Mouse (Mus musculus) MEL (cell line): Measurements from ENCODE around the gene Shtn1. TPM values are rescaled to one million over a fixed set of nuclear protein-coding genes. Genes with fewer than 3 reads are reported as not detected.

Experiments used
- DNase-seq: peaks from one replicate; pipeline ENCODE4 v3.0.0; 2011; ENCODE audit warnings: low read depth, low spot score
- H3K27ac ChIP-seq: 2 replicates; pipeline ENCODE4 v1.5.1; 2012; ENCODE audit warnings: low read depth, mild to moderate bottlenecking, control low read depth, low read length, moderate library complexity; ENCODE audit not compliant: control insufficient read depth
- H3K27me3 ChIP-seq, 2 experiments: fragments of 150-350 bp in 1 of 2; sonication (generic) in 1 of 2; 2 replicates each; pipeline ENCODE4 v1.6.1; 2012; ENCODE audit warnings: low read length in 2 of 2, mild to moderate bottlenecking in 2 of 2, improper control_type of control experiment in 1 of 2, moderate library complexity in 1 of 2; ENCODE audit not compliant: insufficient read depth in 2 of 2, control insufficient read depth in 1 of 2
- H3K36me3 ChIP-seq, 2 experiments: 2 replicates each; pipeline ENCODE4 v1.6.1; 2012 to 2014; ENCODE audit warnings: low read length in 2 of 2, improper control_type of control experiment in 1 of 2, inconsistent platforms in 1 of 2, mild to moderate bottlenecking in 1 of 2; ENCODE audit not compliant: insufficient read depth in 2 of 2, control insufficient read depth in 1 of 2
- H3K4me1 ChIP-seq, 2 experiments: fragments of 150-350 bp in 1 of 2; sonication (generic) in 1 of 2; 2 replicates each; pipeline ENCODE4 v1.6.1; 2012; ENCODE audit warnings: low read length in 2 of 2, improper control_type of control experiment in 1 of 2, mild to moderate bottlenecking in 1 of 2; ENCODE audit not compliant: insufficient read depth in 2 of 2, control insufficient read depth in 1 of 2
- H3K4me3 ChIP-seq, 2 experiments: fragments of 150-350 bp in 1 of 2; sonication (generic) in 1 of 2; 2 replicates each; pipeline ENCODE4 v1.5.1; 2012; ENCODE audit warnings: low read depth in 2 of 2, low read length in 2 of 2, mild to moderate bottlenecking in 2 of 2, moderate library complexity in 2 of 2, control low read depth in 1 of 2, improper control_type of control experiment in 1 of 2; ENCODE audit not compliant: control insufficient read depth in 1 of 2, insufficient read depth in 1 of 2
- H3K79me2 ChIP-seq: 2 replicates; pipeline ENCODE4 v1.6.1; 2012; ENCODE audit warnings: mild to moderate bottlenecking, low read length, moderate library complexity; ENCODE audit not compliant: control insufficient read depth, poor library complexity, insufficient read depth
- H3K9ac ChIP-seq: 2 replicates; pipeline ENCODE4 v1.6.1; 2012; ENCODE audit warnings: low read depth, mild to moderate bottlenecking, control low read depth, low read length, moderate library complexity; ENCODE audit not compliant: control insufficient read depth, poor library complexity, severe bottlenecking
- H3K9me3 ChIP-seq: fragments of 150-350 bp; sonication (generic); replicated peaks from 2 replicates; pipeline ENCODE4 v1.6.1; 2012; ENCODE audit warnings: mild to moderate bottlenecking, low read length, improper control_type of control experiment, moderate library complexity; ENCODE audit not compliant: insufficient read depth
- CHD1 ChIP-seq: IDR thresholded peaks from 2 replicates; pipeline ENCODE4 v1.6.1; 2012; ENCODE audit warnings: low read depth, mild to moderate bottlenecking, inconsistent platforms, low read length, improper control_type of control experiment
- EP300 ChIP-seq, 2 experiments: IDR thresholded peaks; 2 replicates each; pipeline ENCODE4 v1.6.1; 2011; ENCODE audit warnings: improper control_type of control experiment in 2 of 2, low read length in 2 of 2, low read depth in 1 of 2, mild to moderate bottlenecking in 1 of 2
- ETS1 ChIP-seq: IDR thresholded peaks from 2 replicates; pipeline ENCODE4 v1.6.1; 2012; ENCODE audit warnings: low read depth, mild to moderate bottlenecking, inconsistent platforms, low read length, improper control_type of control experiment, moderate library complexity
- GATA1 ChIP-seq: IDR thresholded peaks from 2 replicates; pipeline ENCODE4 v1.6.1; 2011; ENCODE audit warnings: low read depth, low read length, improper control_type of control experiment
- MAFK ChIP-seq: IDR thresholded peaks from 2 replicates; pipeline ENCODE4 v1.6.1; 2011; ENCODE audit warnings: low read depth, mild to moderate bottlenecking, low read length, improper control_type of control experiment, borderline replicate concordance
- NRF1 ChIP-seq: IDR thresholded peaks from 2 replicates; pipeline ENCODE4 v1.6.1; 2014; ENCODE audit warnings: low read depth, mild to moderate bottlenecking, inconsistent platforms, low read length, improper control_type of control experiment, moderate library complexity; ENCODE audit not compliant: poor library complexity, insufficient read depth, severe bottlenecking
- SIN3A ChIP-seq: IDR thresholded peaks from 2 replicates; pipeline ENCODE4 v1.6.1; 2012; ENCODE audit warnings: low read length, improper control_type of control experiment, inconsistent platforms
- ZNF384 ChIP-seq: IDR thresholded peaks from 2 replicates; pipeline ENCODE4 v1.6.1; 2012; ENCODE audit warnings: low read depth, mild to moderate bottlenecking, inconsistent platforms, low read length, improper control_type of control experiment
- polyA plus RNA-seq, 2 experiments: library from polyadenylated mRNA; stranded (reverse) in 1 of 2; unstranded in 1 of 2; fragments of >175 nt in 1 of 2; fragments of >200 nt in 1 of 2; gene quantifications; 2 replicates each; pipeline versions ENCODE4 v1.2.1 to v1.2.4; 2012; ENCODE audit warnings: low replicate concordance in 2 of 2, low read depth in 1 of 2; ENCODE audit not compliant: insufficient read length in 2 of 2, insufficient read depth in 1 of 2, missing spikeins in 1 of 2
- total RNA-seq: library from RNA; depleted of rRNA; stranded (reverse); fragments of 300-350 nt; gene quantifications from 2 replicates; pipeline ENCODE4 v1.2.3, GENCODE M21; 2012

The Shtn1 gene
- total and polyA plus RNA-seq, 3 experiments: 0.17 TPM; not detected in 2

DNA sequence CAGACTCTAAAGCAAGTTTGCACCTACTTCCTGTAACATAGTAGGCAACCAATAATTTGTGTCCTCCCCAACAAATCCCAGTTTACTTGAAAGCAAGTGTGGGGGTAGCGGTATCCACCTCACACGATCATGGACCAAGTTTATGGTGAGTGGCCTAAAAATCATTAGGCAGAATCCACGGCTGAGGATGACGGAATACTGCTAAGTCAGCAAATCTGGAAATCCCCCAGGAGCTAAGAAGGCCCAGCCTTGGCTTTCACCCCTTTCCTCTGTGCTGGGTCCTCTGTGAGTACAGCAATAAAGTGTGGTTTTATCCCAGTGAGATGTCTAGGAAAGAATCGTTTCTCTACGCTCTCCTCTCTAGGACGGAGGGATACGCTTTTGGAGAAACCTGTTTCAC is 121.1 kb downstream of the Shtn1 start:
- TF ChIP-seq CHD1 (no peak), MAFK (peak; percentile 42; the same call in 1 of the 2 replicates)
- no peak overlapping the region for H3K27ac ChIP-seq
- no peak for DNase-seq
- H3K9ac ChIP-seq: no peak overlapping the region
- peaks cover 2 to 7% of the 10 kb centered on the region in 2 experiments; a peak in 3 of 4 replicates for H3K4me1 ChIP-seq
- no peaks in the 10 kb centered on the region for H3K9me3 ChIP-seq
- no peak overlapping the region for H3K4me3 ChIP-seq
- H3K36me3 ChIP-seq: peaks cover 0 to 2% of the 10 kb centered on the region in 2 experiments; a peak in 1 of 4 replicates
- H3K79me2 ChIP-seq: no peaks in the 10 kb centered on the region
- no peaks in the 10 kb centered on the region for H3K27me3 ChIP-seq

DNA sequence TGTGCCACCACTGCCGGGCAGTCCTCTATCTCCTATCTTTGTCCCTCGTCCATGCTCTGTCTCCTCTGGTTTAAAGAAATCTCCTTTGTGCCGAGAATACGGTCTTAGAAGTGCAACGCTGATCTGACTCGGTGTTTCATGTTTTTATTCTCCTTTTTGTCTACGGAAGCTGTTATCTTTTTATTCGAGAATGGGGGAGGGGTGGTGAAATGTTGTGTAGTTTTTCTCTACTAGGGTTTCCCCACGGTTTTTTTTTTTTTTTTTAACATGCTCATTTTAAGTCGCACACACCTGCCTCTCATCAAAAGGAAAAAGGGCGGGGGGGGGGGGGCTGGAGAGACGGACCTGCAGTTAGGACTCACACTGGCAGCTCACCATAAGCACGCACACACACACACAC is 123.7 kb downstream of the Shtn1 start:
- H3K27me3 ChIP-seq: no peaks in the 10 kb centered on the region
- no peaks in the 10 kb centered on the region for H3K79me2 ChIP-seq
- peak; percentile 48 for DNase-seq
- H3K27ac ChIP-seq: no peak overlapping the region
- H3K9ac ChIP-seq: peak overlapping the region; percentile 30
- peaks cover 0 to 2% of the 10 kb centered on the region in 2 experiments; a peak in 1 of 4 replicates for H3K36me3 ChIP-seq
- no peak for TF ChIP-seq CHD1
- no peak for TF ChIP-seq SIN3A
- TF ChIP-seq GATA1: peak; percentile 46
- TF ChIP-seq ETS1: peak; percentile 22; the same call in 1 of the 2 replicates
- TF ChIP-seq EP300 (IDR thresholded peaks at IDR 0.05; ENCODE audit: low read depth in 1 of 2, low read length in 2 of 2): peak in 1 of 2 experiments; percentile 17; a peak in 1 of 4 replicates
- TF ChIP-seq ZNF384: peak; percentile 84
- no peaks in the 10 kb centered on the region for H3K9me3 ChIP-seq
- peak overlapping the region; percentile 36 to 70; a peak in 3 of 4 replicates for H3K4me3 ChIP-seq
- peaks cover 2 to 7% of the 10 kb centered on the region in 2 experiments; a peak in 3 of 4 replicates for H3K4me1 ChIP-seq

DNA sequence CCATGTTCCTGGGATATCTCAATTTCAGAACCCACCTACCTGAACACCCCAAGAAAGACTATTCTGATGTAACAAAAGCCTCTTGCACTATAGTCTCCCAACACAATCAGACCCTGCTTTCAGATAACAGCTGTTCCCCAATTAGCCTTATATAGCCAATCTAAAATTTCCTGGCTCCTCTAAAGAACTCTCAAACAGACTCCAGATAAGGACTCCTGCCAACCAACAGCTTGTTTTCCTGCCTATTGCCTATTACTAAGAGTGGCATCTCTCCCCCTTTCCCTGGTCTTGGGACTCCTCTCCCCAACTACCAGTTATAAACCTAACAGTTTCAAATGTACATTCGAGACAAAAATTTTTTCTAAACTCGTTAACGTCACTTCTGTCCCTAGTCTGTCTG is 124.4 kb downstream of the Shtn1 start:
- Histone ChIP-seq H3K79me2 (no peaks in the 10 kb centered on the region), H3K36me3 (peaks cover 0 to 2% of the 10 kb centered on the region in 2 experiments; a peak in 1 of 4 replicates), H3K27me3 (no peaks in the 10 kb centered on the region), H3K4me3 (peak overlapping the region in 1 of 2 experiments; percentile 34; a peak in 2 of 4 replicates), H3K4me1 (peaks cover 2 to 7% of the 10 kb centered on the region in 2 experiments; a peak in 3 of 4 replicates), H3K27ac (no peak overlapping the region), H3K9ac (no peak overlapping the region), H3K9me3 (no peaks in the 10 kb centered on the region)
- peak; percentile 23 for DNase-seq
- TF ChIP-seq ETS1: peak; percentile 30; the same call in 1 of the 2 replicates
- TF ChIP-seq NRF1: no peak
